Mouse (Mus musculus) MEL (cell line): Measurements from ENCODE around the gene Mia3. TPM values are rescaled to one million over a fixed set of nuclear protein-coding genes. Genes with fewer than 3 reads are reported as not detected.

ENCODE experiments used
- DNase-seq: peaks from one replicate; pipeline ENCODE4 v3.0.0; 2011; ENCODE audit warnings: low read depth, low spot score
- H3K27ac ChIP-seq: 2 replicates; pipeline ENCODE4 v1.5.1; 2012; ENCODE audit warnings: low read depth, mild to moderate bottlenecking, control low read depth, low read length, moderate library complexity; ENCODE audit not compliant: control insufficient read depth
- H3K27me3 ChIP-seq, 2 experiments: fragments of 150-350 bp in 1 of 2; sonication (generic) in 1 of 2; 2 replicates each; pipeline ENCODE4 v1.6.1; 2012; ENCODE audit warnings: low read length in 2 of 2, mild to moderate bottlenecking in 2 of 2, improper control_type of control experiment in 1 of 2, moderate library complexity in 1 of 2; ENCODE audit not compliant: insufficient read depth in 2 of 2, control insufficient read depth in 1 of 2
- H3K36me3 ChIP-seq, 2 experiments: 2 replicates each; pipeline ENCODE4 v1.6.1; 2012 to 2014; ENCODE audit warnings: low read length in 2 of 2, improper control_type of control experiment in 1 of 2, inconsistent platforms in 1 of 2, mild to moderate bottlenecking in 1 of 2; ENCODE audit not compliant: insufficient read depth in 2 of 2, control insufficient read depth in 1 of 2
- H3K4me1 ChIP-seq, 2 experiments: fragments of 150-350 bp in 1 of 2; sonication (generic) in 1 of 2; 2 replicates each; pipeline ENCODE4 v1.6.1; 2012; ENCODE audit warnings: low read length in 2 of 2, improper control_type of control experiment in 1 of 2, mild to moderate bottlenecking in 1 of 2; ENCODE audit not compliant: insufficient read depth in 2 of 2, control insufficient read depth in 1 of 2
- H3K4me3 ChIP-seq, 2 experiments: fragments of 150-350 bp in 1 of 2; sonication (generic) in 1 of 2; 2 replicates each; pipeline ENCODE4 v1.5.1; 2012; ENCODE audit warnings: low read depth in 2 of 2, low read length in 2 of 2, mild to moderate bottlenecking in 2 of 2, moderate library complexity in 2 of 2, control low read depth in 1 of 2, improper control_type of control experiment in 1 of 2; ENCODE audit not compliant: control insufficient read depth in 1 of 2, insufficient read depth in 1 of 2
- H3K79me2 ChIP-seq: 2 replicates; pipeline ENCODE4 v1.6.1; 2012; ENCODE audit warnings: mild to moderate bottlenecking, low read length, moderate library complexity; ENCODE audit not compliant: control insufficient read depth, poor library complexity, insufficient read depth
- H3K9ac ChIP-seq: 2 replicates; pipeline ENCODE4 v1.6.1; 2012; ENCODE audit warnings: low read depth, mild to moderate bottlenecking, control low read depth, low read length, moderate library complexity; ENCODE audit not compliant: control insufficient read depth, poor library complexity, severe bottlenecking
- H3K9me3 ChIP-seq: fragments of 150-350 bp; sonication (generic); replicated peaks from 2 replicates; pipeline ENCODE4 v1.6.1; 2012; ENCODE audit warnings: mild to moderate bottlenecking, low read length, improper control_type of control experiment, moderate library complexity; ENCODE audit not compliant: insufficient read depth
- CHD1 ChIP-seq: IDR thresholded peaks from 2 replicates; pipeline ENCODE4 v1.6.1; 2012; ENCODE audit warnings: low read depth, mild to moderate bottlenecking, inconsistent platforms, low read length, improper control_type of control experiment
- ELF1 ChIP-seq: IDR thresholded peaks from 2 replicates; pipeline ENCODE4 v1.6.1; 2014; ENCODE audit warnings: low read depth, mild to moderate bottlenecking, inconsistent platforms, low read length, improper control_type of control experiment, moderate library complexity
- EP300 ChIP-seq, 2 experiments: IDR thresholded peaks; 2 replicates each; pipeline ENCODE4 v1.6.1; 2011; ENCODE audit warnings: improper control_type of control experiment in 2 of 2, low read length in 2 of 2, low read depth in 1 of 2, mild to moderate bottlenecking in 1 of 2
- GABPA ChIP-seq: IDR thresholded peaks from 2 replicates; pipeline ENCODE4 v1.6.1; 2012; ENCODE audit warnings: low read depth, mild to moderate bottlenecking, inconsistent platforms, low read length, improper control_type of control experiment, moderate library complexity
- GATA1 ChIP-seq: IDR thresholded peaks from 2 replicates; pipeline ENCODE4 v1.6.1; 2011; ENCODE audit warnings: low read depth, low read length, improper control_type of control experiment
- HCFC1 ChIP-seq: IDR thresholded peaks from 2 replicates; pipeline ENCODE4 v1.6.1; 2012; ENCODE audit warnings: low read depth, mild to moderate bottlenecking, inconsistent platforms, low read length, improper control_type of control experiment, moderate library complexity
- JUND ChIP-seq: IDR thresholded peaks from 2 replicates; pipeline ENCODE4 v1.6.1; 2011; ENCODE audit warnings: low read depth, mild to moderate bottlenecking, improper control_type of control experiment, low read length
- KAT2A ChIP-seq: conservative IDR thresholded peaks from 2 replicates; pipeline ENCODE4 v1.6.1; 2012; ENCODE audit warnings: low read depth, low read length, improper control_type of control experiment, inconsistent platforms
- MAX ChIP-seq: IDR thresholded peaks from 2 replicates; pipeline ENCODE4 v1.6.1; 2011; ENCODE audit warnings: low read length, improper control_type of control experiment
- MAZ ChIP-seq: IDR thresholded peaks from 2 replicates; pipeline ENCODE4 v1.6.1; 2012; ENCODE audit warnings: low read depth, mild to moderate bottlenecking, inconsistent platforms, low read length, improper control_type of control experiment
- MEF2A ChIP-seq: IDR thresholded peaks from 2 replicates; pipeline ENCODE4 v1.6.1; 2014; ENCODE audit warnings: low read depth, mild to moderate bottlenecking, inconsistent platforms, low read length, improper control_type of control experiment; ENCODE audit not compliant: poor library complexity, insufficient replicate concordance, severe bottlenecking; ENCODE audit errors: extremely low read depth
- MXI1 ChIP-seq: IDR thresholded peaks from 2 replicates; pipeline ENCODE4 v1.6.1; 2011; ENCODE audit warnings: mild to moderate bottlenecking, low read depth, low read length, improper control_type of control experiment
- MYC ChIP-seq: IDR thresholded peaks from 2 replicates; pipeline ENCODE4 v1.6.1; 2011; ENCODE audit warnings: low read depth, mild to moderate bottlenecking, low read length, improper control_type of control experiment, moderate library complexity
- NELFE ChIP-seq: IDR thresholded peaks from 2 replicates; pipeline ENCODE4 v1.6.1; 2011; ENCODE audit warnings: low read depth, low read length, improper control_type of control experiment
- NRF1 ChIP-seq: IDR thresholded peaks from 2 replicates; pipeline ENCODE4 v1.6.1; 2014; ENCODE audit warnings: low read depth, mild to moderate bottlenecking, inconsistent platforms, low read length, improper control_type of control experiment, moderate library complexity; ENCODE audit not compliant: poor library complexity, insufficient read depth, severe bottlenecking
- POLR2AphosphoS2 ChIP-seq: IDR thresholded peaks from 2 replicates; pipeline ENCODE4 v1.6.1; 2011; ENCODE audit warnings: low read length, improper control_type of control experiment
- POLR2AphosphoS5 ChIP-seq: IDR thresholded peaks from 2 replicates; pipeline ENCODE4 v1.6.1; 2012; ENCODE audit warnings: low read depth, borderline replicate concordance, mild to moderate bottlenecking, inconsistent platforms, low read length, moderate library complexity, mixed read lengths
- RCOR1 ChIP-seq: IDR thresholded peaks from 2 replicates; pipeline ENCODE4 v1.6.1; 2012; ENCODE audit warnings: low read depth, mild to moderate bottlenecking, inconsistent platforms, low read length, improper control_type of control experiment
- SIN3A ChIP-seq: IDR thresholded peaks from 2 replicates; pipeline ENCODE4 v1.6.1; 2012; ENCODE audit warnings: low read length, improper control_type of control experiment, inconsistent platforms
- TAL1 ChIP-seq: IDR thresholded peaks from 2 replicates; pipeline ENCODE4 v1.6.1; 2012; ENCODE audit warnings: mild to moderate bottlenecking, inconsistent platforms, low read length, moderate library complexity, mixed read lengths
- TCF12 ChIP-seq: IDR thresholded peaks from 2 replicates; pipeline ENCODE4 v1.6.1; 2014; ENCODE audit warnings: low read depth, mild to moderate bottlenecking, inconsistent platforms, low read length, improper control_type of control experiment, moderate library complexity
- UBTF ChIP-seq: IDR thresholded peaks from 2 replicates; pipeline ENCODE4 v1.6.1; 2012; ENCODE audit warnings: low read depth, mild to moderate bottlenecking, inconsistent platforms, low read length, improper control_type of control experiment, moderate library complexity, borderline replicate concordance; ENCODE audit not compliant: insufficient read depth
- USF1 ChIP-seq: IDR thresholded peaks from 2 replicates; pipeline ENCODE4 v1.6.1; 2014; ENCODE audit warnings: low read depth, mild to moderate bottlenecking, inconsistent platforms, low read length, improper control_type of control experiment, moderate library complexity
- USF2 ChIP-seq, 2 experiments: IDR thresholded peaks; 2 replicates each; pipeline ENCODE4 v1.6.1; 2011 to 2012; ENCODE audit warnings: improper control_type of control experiment in 2 of 2, low read length in 2 of 2, borderline replicate concordance in 1 of 2, inconsistent platforms in 1 of 2, low read depth in 1 of 2, mild to moderate bottlenecking in 1 of 2; ENCODE audit not compliant: insufficient read depth in 1 of 2
- ZKSCAN1 ChIP-seq: IDR thresholded peaks from 2 replicates; pipeline ENCODE4 v1.6.1; 2012; ENCODE audit warnings: low read depth, mild to moderate bottlenecking, inconsistent platforms, low read length, improper control_type of control experiment, moderate library complexity
- ZMIZ1 ChIP-seq: IDR thresholded peaks from 2 replicates; pipeline ENCODE4 v1.6.1; 2012; ENCODE audit warnings: low read depth, mild to moderate bottlenecking, inconsistent platforms, low read length, improper control_type of control experiment, moderate library complexity
- polyA plus RNA-seq, 2 experiments: library from polyadenylated mRNA; stranded (reverse) in 1 of 2; unstranded in 1 of 2; fragments of >175 nt in 1 of 2; fragments of >200 nt in 1 of 2; gene quantifications; 2 replicates each; pipeline versions ENCODE4 v1.2.1 to v1.2.4; 2012; ENCODE audit warnings: low replicate concordance in 2 of 2, low read depth in 1 of 2; ENCODE audit not compliant: insufficient read length in 2 of 2, insufficient read depth in 1 of 2, missing spikeins in 1 of 2
- total RNA-seq: library from RNA; depleted of rRNA; stranded (reverse); fragments of 300-350 nt; gene quantifications from 2 replicates; pipeline ENCODE4 v1.2.3, GENCODE M21; 2012

The Mia3 gene
- total and polyA plus RNA-seq, 3 experiments: 47.6 to 50.1 TPM; not detected in 1

- Histone ChIP-seq H3K79me2 (no peaks in the 10 kb centered on the region), H3K4me3 (no peak overlapping the region), H3K9me3 (no peaks in the 10 kb centered on the region), H3K27ac (no peak overlapping the region), H3K4me1 (no peaks in the 10 kb centered on the region), H3K36me3 (peaks cover 4 to 6% of the 10 kb centered on the region in 2 experiments; a peak in 3 of 4 replicates), H3K27me3 (no peaks in the 10 kb centered on the region), H3K9ac (no peak overlapping the region)
- no peak for TF ChIP-seq GABPA
- TF ChIP-seq MAZ: no peak
- no peak for DNase-seq
Observed at GRCm38 (mm10) chr1:183308476-183308875, 60.9 kb downstream of the Mia3 start.

- no peaks in the 10 kb centered on the region for H3K9me3 ChIP-seq
- H3K4me3 ChIP-seq: no peak overlapping the region
Observed at GRCm38 (mm10) chr1:183307555-183307954, 61.8 kb downstream of the Mia3 start.

DNA sequence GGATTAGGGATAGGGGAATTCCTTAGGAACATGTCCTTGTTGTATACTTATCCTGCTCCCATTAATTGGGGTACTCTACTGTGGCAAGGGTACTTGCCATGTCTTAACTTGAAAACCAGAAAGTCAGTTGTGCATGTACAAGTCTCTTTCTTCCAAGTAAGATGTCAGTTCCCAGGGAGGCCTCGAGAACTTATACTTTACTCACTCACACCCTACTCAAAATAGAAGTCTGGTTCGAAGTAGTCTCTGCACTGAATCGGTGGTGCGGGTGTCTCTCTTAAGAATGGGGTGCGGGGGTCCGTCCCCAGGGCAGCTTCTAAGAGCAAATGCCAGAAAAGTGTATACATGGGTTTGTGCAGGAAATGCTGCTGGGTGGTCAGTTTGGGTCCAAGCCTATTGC lies 70.2 kb downstream of the Mia3 start:
- H3K27ac ChIP-seq: no peak overlapping the region
- no peaks in the 10 kb centered on the region for H3K27me3 ChIP-seq
- no peaks in the 10 kb centered on the region for H3K36me3 ChIP-seq
- no peak overlapping the region for H3K9ac ChIP-seq
- no peak overlapping the region for H3K4me3 ChIP-seq
- H3K9me3 ChIP-seq: no peaks in the 10 kb centered on the region
- peak; percentile 100 for DNase-seq
- H3K79me2 ChIP-seq: peaks cover 8% of the 10 kb centered on the region; the same call in 1 of the 2 replicates
- no peaks in the 10 kb centered on the region for H3K4me1 ChIP-seq
- no peak for TF ChIP-seq POLR2AphosphoS2
- no peak for TF ChIP-seq TCF12
- no peak for TF ChIP-seq USF1
- TF ChIP-seq GABPA: no peak
- no peak for TF ChIP-seq USF2 (IDR thresholded peaks at IDR 0.05; ENCODE audit: borderline replicate concordance in 1 of 2, insufficient read depth in 1 of 2, low read depth in 1 of 2, low read length in 2 of 2)
- no peak for TF ChIP-seq SIN3A
- TF ChIP-seq ELF1: no peak
- TF ChIP-seq ZKSCAN1: no peak
- no peak for TF ChIP-seq NRF1
- no peak for TF ChIP-seq HCFC1
- TF ChIP-seq ZMIZ1: no peak
- no peak for TF ChIP-seq MEF2A
- TF ChIP-seq MYC: no peak
- TF ChIP-seq UBTF: no peak
- TF ChIP-seq KAT2A: no peak
- no peak for TF ChIP-seq EP300 (IDR thresholded peaks at IDR 0.05; ENCODE audit: low read depth in 1 of 2, low read length in 2 of 2)
- no peak for TF ChIP-seq TAL1

More at GRCm38 (mm10) chr1:183307555-183307954, 61.8 kb downstream of the Mia3 start:
- Histone ChIP-seq H3K9ac (no peak overlapping the region), H3K36me3 (peaks cover under 1 to 6% of the 10 kb centered on the region in 2 experiments; a peak in 3 of 4 replicates), H3K27me3 (no peaks in the 10 kb centered on the region), H3K4me1 (no peaks in the 10 kb centered on the region), H3K79me2 (no peaks in the 10 kb centered on the region), H3K27ac (no peak overlapping the region)
- TF ChIP-seq USF2 (IDR thresholded peaks at IDR 0.05; ENCODE audit: borderline replicate concordance in 1 of 2, insufficient read depth in 1 of 2, low read depth in 1 of 2, low read length in 2 of 2): no peak
- TF ChIP-seq GATA1: no peak
- no peak for TF ChIP-seq MAX
- no peak for TF ChIP-seq POLR2AphosphoS5
- no peak for TF ChIP-seq ZKSCAN1
- no peak for TF ChIP-seq MEF2A
- no peak for TF ChIP-seq MYC
- TF ChIP-seq RCOR1: no peak
- TF ChIP-seq TCF12: no peak
- TF ChIP-seq MAZ: no peak
- no peak for TF ChIP-seq ZMIZ1
- no peak for TF ChIP-seq SIN3A
- TF ChIP-seq NELFE: no peak
- no peak for TF ChIP-seq MXI1
- no peak for TF ChIP-seq GABPA
- no peak for TF ChIP-seq KAT2A
- no peak for TF ChIP-seq CHD1
- no peak for TF ChIP-seq JUND
- no peak for DNase-seq
